Mouse (Mus musculus) midbrain, embryonic 14.5 days (tissue): ENCODE data around the gene Ndufs6. TPM values are rescaled to one million over a fixed set of nuclear protein-coding genes. Genes with fewer than 3 reads are reported as not detected.

Experiments used
- ATAC-seq: fragments of 200-750 bp; cut with Nextera tagmentation; 2 replicates; pipeline ENCODE4 v1.8.0; 2017; ENCODE audit warnings: moderate number of reproducible peaks, moderate library complexity; ENCODE audit not compliant: low FRiP score, low TSS enrichment
- DNase-seq: peaks from one replicate; pipeline ENCODE4 v3.0.0-alpha.2; 2015
- H3K27ac ChIP-seq: fragments of 300-500 bp; sonication (generic); replicated peaks from 2 replicates; pipeline ENCODE4 v1.5.1; 2014; ENCODE audit warnings: mild to moderate bottlenecking, low read depth, low read length, moderate library complexity
- H3K27me3 ChIP-seq: fragments of 300-500 bp; sonication (generic); 2 replicates; pipeline ENCODE4 v1.6.1; 2014; ENCODE audit warnings: low read length, control low read depth, mixed read lengths; ENCODE audit not compliant: control insufficient read depth, insufficient read depth
- H3K36me3 ChIP-seq: fragments of 300-500 bp; sonication (generic); 2 replicates; pipeline ENCODE4 v1.6.1; 2014; ENCODE audit warnings: low read length, control low read depth; ENCODE audit not compliant: control insufficient read depth, insufficient read depth
- H3K4me1 ChIP-seq: fragments of 300-500 bp; sonication (generic); 2 replicates; pipeline ENCODE4 v1.6.1; 2014; ENCODE audit warnings: mild to moderate bottlenecking, antibody characterized with exemption, low read length, control low read depth; ENCODE audit not compliant: control insufficient read depth, insufficient read depth
- H3K4me2 ChIP-seq: fragments of 300-500 bp; sonication (generic); 2 replicates; pipeline ENCODE4 v1.6.1; 2014; ENCODE audit warnings: mild to moderate bottlenecking, low read length, moderate library complexity
- H3K4me3 ChIP-seq: fragments of 300-500 bp; sonication (generic); replicated peaks from 2 replicates; pipeline ENCODE4 v1.5.1; 2014; ENCODE audit warnings: low read depth, low read length
- H3K9ac ChIP-seq: fragments of 300-500 bp; sonication (generic); replicated peaks from 2 replicates; pipeline ENCODE4 v1.6.1; 2014; ENCODE audit warnings: mild to moderate bottlenecking, low read length, moderate library complexity
- H3K9me3 ChIP-seq: fragments of 300-500 bp; sonication (generic); 2 replicates; pipeline ENCODE4 v1.6.1; 2016; ENCODE audit warnings: low read length, control low read depth, mixed read lengths; ENCODE audit not compliant: control insufficient read depth
- WGBS: fragments of 180-500 bp; shearing (Covaris S2); extraction: QIAGEN DNeasy Blood & Tissue Kit; methylation state at CpG from one replicate; pipeline ENCODE4 v1.1.7; 2014; 5-methylcytosine and 5-hydroxymethylcytosine counted together
- polyA plus RNA-seq: library from polyadenylated mRNA; unstranded; fragments of >200 nt; fragmentation: Nextera tagmentation; extraction: Ambion mirVana; gene quantifications from 2 replicates; pipeline ENCODE4 v1.2.1, GENCODE M21; 2014

The Ndufs6 gene
- polyA plus RNA-seq, 1 experiment from 2014 or later = 355 TPM

- no peak overlapping the region for H3K4me3 ChIP-seq
- no peak overlapping the region for H3K27ac ChIP-seq
- WGBS = 75% methylated on average over 4 of the region's 4 CpGs
- no peaks in the 10 kb centered on the region for H3K9me3 ChIP-seq
- no peaks in the 10 kb centered on the region for H3K36me3 ChIP-seq
- no peak overlapping the region for H3K4me2 ChIP-seq
- no peaks in the 10 kb centered on the region for H3K27me3 ChIP-seq
- ATAC-seq (no peak), DNase-seq (no peak)
- no peaks in the 10 kb centered on the region for H3K4me1 ChIP-seq
- no peak overlapping the region for H3K9ac ChIP-seq
Observed at GRCm38 (mm10) chr13:73298717-73299116, 29.6 kb downstream of the Ndufs6 start.

- no peaks in the 10 kb centered on the region for H3K36me3 ChIP-seq
Observed at GRCm38 (mm10) chr13:73291102-73291501, 37.2 kb downstream of the Ndufs6 start.

GRCm38 (mm10) chr13:73290206-73290605, 38.1 kb downstream of the Ndufs6 start:
- H3K4me2 ChIP-seq = no peak overlapping the region
- H3K4me1 ChIP-seq = no peaks in the 10 kb centered on the region
- H3K27me3 ChIP-seq = no peaks in the 10 kb centered on the region
- H3K27ac ChIP-seq = no peak overlapping the region
- no peak overlapping the region for H3K9ac ChIP-seq
- no peak for ATAC-seq
- no peaks in the 10 kb centered on the region for H3K9me3 ChIP-seq
- WGBS = 89% methylated on average over 6 of the region's 6 CpGs
- DNase-seq = no peak
- no peaks in the 10 kb centered on the region for H3K36me3 ChIP-seq
- H3K4me3 ChIP-seq = no peak overlapping the region

More at GRCm38 (mm10) chr13:73291102-73291501, 37.2 kb downstream of the Ndufs6 start:
- Histone ChIP-seq H3K4me1 (no peaks in the 10 kb centered on the region), H3K4me3 (no peak overlapping the region), H3K9me3 (no peaks in the 10 kb centered on the region), H3K27me3 (no peaks in the 10 kb centered on the region), H3K9ac (no peak overlapping the region), H3K4me2 (no peak overlapping the region), H3K27ac (no peak overlapping the region)
- WGBS = 48% methylated on average over 2 of the region's 2 CpGs
- ATAC-seq (no peak), DNase-seq (no peak)

GRCm38 (mm10) chr13:73283534-73283933, 44.8 kb downstream of the Ndufs6 start:
- no peak for DNase-seq
- no peaks in the 10 kb centered on the region for H3K36me3 ChIP-seq
- no peak overlapping the region for H3K9ac ChIP-seq
- no peaks in the 10 kb centered on the region for H3K27me3 ChIP-seq
- H3K4me1 ChIP-seq = no peaks in the 10 kb centered on the region
- H3K9me3 ChIP-seq = no peaks in the 10 kb centered on the region
- H3K4me2 ChIP-seq = no peak overlapping the region
- H3K4me3 ChIP-seq = no peak overlapping the region
- no peak overlapping the region for H3K27ac ChIP-seq
- 91% methylated on average over 1 of the region's 1 CpGs for WGBS
- no peak for ATAC-seq

GRCm38 (mm10) chr13:73282407-73282806, 45.9 kb downstream of the Ndufs6 start:
- Histone ChIP-seq H3K4me3 (no peak overlapping the region), H3K9me3 (no peaks in the 10 kb centered on the region), H3K27me3 (no peaks in the 10 kb centered on the region), H3K9ac (no peak overlapping the region), H3K4me1 (no peaks in the 10 kb centered on the region), H3K27ac (no peak overlapping the region), H3K4me2 (no peak overlapping the region), H3K36me3 (no peaks in the 10 kb centered on the region)
- ATAC-seq (no peak), DNase-seq (no peak)
- WGBS = 92% methylated on average over 2 of the region's 2 CpGs

GRCm38 (mm10) chr13:73279196-73279595, 49.1 kb downstream of the Ndufs6 start:
- DNase-seq = no peak
- WGBS = 79% methylated on average over 1 of the region's 1 CpGs

GRCm38 (mm10) chr13:73277797-73278196, 50.5 kb downstream of the Ndufs6 start:
- Histone ChIP-seq H3K27ac (no peak overlapping the region), H3K4me3 (no peak overlapping the region), H3K27me3 (peaks cover 23% of the 10 kb centered on the region), H3K4me2 (no peak overlapping the region), H3K36me3 (no peaks in the 10 kb centered on the region), H3K9ac (no peak overlapping the region), H3K4me1 (no peaks in the 10 kb centered on the region), H3K9me3 (no peaks in the 10 kb centered on the region)
- ATAC-seq (no peak), DNase-seq (no peak)
- WGBS = 81% methylated on average over 1 of the region's 1 CpGs

More at GRCm38 (mm10) chr13:73279196-73279595, 49.1 kb downstream of the Ndufs6 start:
- H3K4me2 ChIP-seq = no peak overlapping the region
- no peaks in the 10 kb centered on the region for H3K4me1 ChIP-seq
- H3K27me3 ChIP-seq = peaks cover 9% of the 10 kb centered on the region
- no peak overlapping the region for H3K4me3 ChIP-seq
- H3K9me3 ChIP-seq = no peaks in the 10 kb centered on the region
- no peak overlapping the region for H3K27ac ChIP-seq
- H3K9ac ChIP-seq = no peak overlapping the region
- no peak for ATAC-seq
- no peaks in the 10 kb centered on the region for H3K36me3 ChIP-seq

- Histone ChIP-seq H3K27ac (no peak overlapping the region), H3K9me3 (no peaks in the 10 kb centered on the region), H3K4me2 (no peak overlapping the region), H3K4me3 (no peak overlapping the region), H3K36me3 (no peaks in the 10 kb centered on the region), H3K4me1 (peaks cover 2% of the 10 kb centered on the region; the same call in 1 of the 2 replicates), H3K27me3 (peaks cover 27% of the 10 kb centered on the region), H3K9ac (no peak overlapping the region)
- DNase-seq (no peak), ATAC-seq (no peak)
- 91% methylated on average over 6 of the region's 6 CpGs for WGBS
Observed at GRCm38 (mm10) chr13:73277361-73277760, 51.0 kb downstream of the Ndufs6 start.

- Histone ChIP-seq H3K9ac (no peak overlapping the region), H3K36me3 (no peaks in the 10 kb centered on the region), H3K4me1 (peaks cover 15% of the 10 kb centered on the region), H3K4me3 (no peak overlapping the region), H3K4me2 (no peak overlapping the region), H3K9me3 (no peaks in the 10 kb centered on the region), H3K27ac (no peak overlapping the region), H3K27me3 (peaks cover 59% of the 10 kb centered on the region)
- WGBS = 33% methylated on average over 1 of the region's 1 CpGs
- no peak for DNase-seq
- ATAC-seq = no peak
Observed at GRCm38 (mm10) chr13:73273536-73273935, 54.8 kb downstream of the Ndufs6 start.
